Mouse (Mus musculus): ENCODE measurements around the gene Ankrd66.

DNA sequence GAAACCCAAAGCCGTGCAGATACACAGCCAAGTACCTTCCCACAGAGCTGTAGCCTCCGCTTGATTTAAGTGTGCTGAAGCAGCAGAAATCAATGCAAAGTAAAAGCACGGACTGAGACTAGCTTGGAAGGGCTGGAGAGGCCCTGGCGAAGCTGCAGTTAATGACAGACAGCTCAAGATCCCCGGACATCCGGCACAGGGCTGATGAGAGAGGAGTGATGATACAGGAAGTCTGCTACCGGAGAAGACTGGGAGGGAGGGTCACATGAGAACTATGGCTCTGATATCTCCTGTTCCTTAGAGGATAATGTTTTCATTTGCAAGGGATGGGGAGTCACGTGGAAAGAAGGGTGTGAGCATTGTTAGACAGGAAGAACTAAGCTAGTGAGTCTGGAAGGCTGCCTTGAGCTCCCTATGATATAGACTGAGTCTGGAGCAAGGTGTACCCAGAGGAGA, 37.6 kb upstream of the Ankrd66 start:
- TF ChIP-seq CTCF (IDR thresholded peaks at IDR 0.05; ENCODE audit: low read depth) (no peak), EP300 (IDR thresholded peaks at IDR 0.05; ENCODE audit: low read depth) (no peak)

Data from liver, postnatal 0 days (tissue).